Mouse (Mus musculus): ENCODE data around the gene Rab6b. TPM values are rescaled to one million over a fixed set of nuclear protein-coding genes. Genes with fewer than 3 reads are reported as not detected.
"Not testable (repeated sequence)": the region's sequence is repeated elsewhere in the genome, so short reads cannot be mapped to it uniquely, and the experiment has no call there.

Gene Rab6b
- polyA plus RNA-seq, 1 experiment from 2014 or later = 1.7 TPM

DNA sequence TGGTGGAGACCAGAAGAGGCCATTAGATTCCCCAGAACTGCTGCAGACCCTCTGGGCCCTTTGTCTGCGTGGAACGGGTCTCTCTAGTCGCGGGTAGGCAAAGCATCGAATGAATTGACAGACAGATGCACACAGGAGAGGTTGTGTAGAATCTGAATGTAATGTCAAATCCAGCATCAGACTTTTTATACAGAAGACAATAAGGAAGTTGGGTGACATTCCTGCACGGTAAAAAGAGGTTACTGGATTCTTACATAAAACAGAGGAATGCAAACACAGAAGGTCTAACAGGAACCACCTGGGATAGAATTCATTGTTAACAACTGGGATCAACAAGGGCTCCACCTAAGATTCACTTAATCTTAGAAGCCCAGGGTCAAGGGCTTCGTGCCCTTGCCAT lies 43.6 kb downstream of the Rab6b start:
- H3K9me3 ChIP-seq (replicated peaks; ENCODE audit: control insufficient read depth, low read length); H3K27ac ChIP-seq (ENCODE audit: low read depth, low read length); H3K4me1 ChIP-seq (ENCODE audit: control insufficient read depth, insufficient read depth, low read length); ATAC-seq (replicated peaks; ENCODE audit: insufficient number of reproducible peaks, low FRiP score, low TSS enrichment); H3K4me2 ChIP-seq; H3K36me3 ChIP-seq (ENCODE audit: control insufficient read depth, insufficient read depth, low read length); H3K4me3 ChIP-seq (ENCODE audit: low read depth, low read length); H3K9ac ChIP-seq (ENCODE audit: low read depth, low read length); H3K27me3 ChIP-seq (ENCODE audit: control insufficient read depth, insufficient read depth, low read length): not testable (repeated sequence)
- 85% methylated on average over 7 of the region's 7 CpGs for WGBS (ENCODE audit: insufficient replicate concordance)

DNA sequence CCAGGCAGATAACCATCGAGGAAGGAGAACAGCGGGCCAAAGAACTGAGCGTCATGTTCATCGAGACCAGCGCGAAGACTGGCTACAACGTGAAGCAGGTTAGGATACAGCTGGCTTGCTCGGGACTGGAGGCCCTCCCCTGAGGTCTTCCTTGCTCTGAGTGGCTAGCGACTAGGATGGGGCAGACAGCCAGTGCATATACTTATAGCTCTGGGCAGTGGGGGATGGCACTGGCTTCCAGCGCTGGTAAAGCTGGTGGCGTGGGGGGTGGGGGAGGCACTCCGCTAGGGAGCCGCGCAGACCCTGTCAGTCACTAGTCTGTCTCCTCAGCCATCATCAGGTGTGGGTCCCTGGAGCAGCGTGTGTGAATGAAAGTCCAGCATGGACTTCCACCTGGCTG lies 52.2 kb downstream of the Rab6b start:
- Histone ChIP-seq H3K4me1 (ENCODE audit: control insufficient read depth, insufficient read depth, low read length) (no peaks in the 10 kb centered on the region; the same call in 1 of the 2 replicates), H3K4me2 (no peak overlapping the region), H3K36me3 (ENCODE audit: control insufficient read depth, insufficient read depth, low read length) (no peaks in the 10 kb centered on the region), H3K4me3 (ENCODE audit: low read depth, low read length) (no peak overlapping the region), H3K9ac (ENCODE audit: low read depth, low read length) (no peak overlapping the region), H3K9me3 (replicated peaks; ENCODE audit: control insufficient read depth, low read length) (no peaks in the 10 kb centered on the region), H3K27me3 (ENCODE audit: control insufficient read depth, insufficient read depth, low read length) (no peaks in the 10 kb centered on the region), H3K27ac (ENCODE audit: low read depth, low read length) (no peak overlapping the region)
- 66% methylated on average over 15 of the region's 15 CpGs for WGBS (ENCODE audit: insufficient replicate concordance)
- ATAC-seq (replicated peaks; ENCODE audit: insufficient number of reproducible peaks, low FRiP score, low TSS enrichment) = no peak

DNA sequence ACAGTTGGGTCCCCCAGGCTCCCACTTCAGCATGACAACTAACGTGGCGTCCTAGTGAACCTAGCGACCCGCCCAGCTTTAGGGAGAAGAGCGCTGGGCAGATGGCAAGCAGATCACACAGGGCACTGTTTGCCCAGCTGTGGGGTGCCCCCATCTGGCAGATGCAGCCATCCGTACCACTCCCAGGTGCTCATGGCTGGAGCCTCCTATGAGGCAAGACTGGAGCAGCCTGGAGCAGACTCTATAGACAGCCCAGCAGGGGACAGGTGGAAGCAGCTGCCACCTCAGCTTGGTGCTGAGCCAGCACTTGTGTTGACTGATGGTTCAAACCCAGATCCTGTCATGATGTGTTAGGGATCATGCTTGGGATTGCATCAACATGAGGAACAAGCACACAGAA lies 56.5 kb downstream of the Rab6b start:
- Histone ChIP-seq H3K4me1 (ENCODE audit: control insufficient read depth, insufficient read depth, low read length) (no peaks in the 10 kb centered on the region; the same call in 1 of the 2 replicates), H3K4me3 (ENCODE audit: low read depth, low read length) (no peak overlapping the region), H3K36me3 (ENCODE audit: control insufficient read depth, insufficient read depth, low read length) (no peaks in the 10 kb centered on the region), H3K9me3 (replicated peaks; ENCODE audit: control insufficient read depth, low read length) (no peaks in the 10 kb centered on the region), H3K27me3 (ENCODE audit: control insufficient read depth, insufficient read depth, low read length) (no peaks in the 10 kb centered on the region), H3K4me2 (no peak overlapping the region), H3K27ac (ENCODE audit: low read depth, low read length) (no peak overlapping the region), H3K9ac (ENCODE audit: low read depth, low read length) (no peak overlapping the region)
- no peak for ATAC-seq (replicated peaks; ENCODE audit: insufficient number of reproducible peaks, low FRiP score, low TSS enrichment)
- WGBS (ENCODE audit: insufficient replicate concordance) = 76% methylated on average over 6 of the region's 6 CpGs

DNA sequence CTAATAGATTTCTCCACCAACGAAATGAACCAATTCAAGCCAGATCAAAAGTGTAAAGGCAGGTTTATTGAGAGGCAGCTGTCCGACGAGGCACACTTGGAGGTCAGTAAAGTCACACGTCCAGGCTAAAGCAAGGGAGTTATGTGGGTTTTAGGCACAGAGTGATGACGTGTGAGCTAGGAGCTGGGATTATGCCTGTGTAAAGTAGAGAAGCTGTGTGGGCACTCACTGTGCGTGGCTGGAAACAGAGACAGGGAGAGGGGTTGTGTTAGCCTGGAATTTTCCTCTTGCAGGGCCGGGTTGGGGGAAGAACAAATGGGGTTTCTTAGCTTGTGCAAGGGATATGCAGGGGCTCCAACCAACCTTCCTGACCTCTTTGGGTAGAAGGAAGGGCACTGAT lies 57.2 kb downstream of the Rab6b start:
- no peaks in the 10 kb centered on the region; the same call in 1 of the 2 replicates for H3K4me1 ChIP-seq (ENCODE audit: control insufficient read depth, insufficient read depth, low read length)
- H3K4me2 ChIP-seq = no peak overlapping the region
- ATAC-seq (replicated peaks; ENCODE audit: insufficient number of reproducible peaks, low FRiP score, low TSS enrichment) = no peak; the same call in 1 of the 2 replicates
- no peak overlapping the region for H3K4me3 ChIP-seq (ENCODE audit: low read depth, low read length)
- no peaks in the 10 kb centered on the region for H3K36me3 ChIP-seq (ENCODE audit: control insufficient read depth, insufficient read depth, low read length)
- no peaks in the 10 kb centered on the region for H3K9me3 ChIP-seq (replicated peaks; ENCODE audit: control insufficient read depth, low read length)
- H3K27ac ChIP-seq (ENCODE audit: low read depth, low read length) = no peak overlapping the region
- 47% methylated on average over 7 of the region's 7 CpGs for WGBS (ENCODE audit: insufficient replicate concordance)
- no peaks in the 10 kb centered on the region for H3K27me3 ChIP-seq (ENCODE audit: control insufficient read depth, insufficient read depth, low read length)
- H3K9ac ChIP-seq (ENCODE audit: low read depth, low read length) = no peak overlapping the region

DNA sequence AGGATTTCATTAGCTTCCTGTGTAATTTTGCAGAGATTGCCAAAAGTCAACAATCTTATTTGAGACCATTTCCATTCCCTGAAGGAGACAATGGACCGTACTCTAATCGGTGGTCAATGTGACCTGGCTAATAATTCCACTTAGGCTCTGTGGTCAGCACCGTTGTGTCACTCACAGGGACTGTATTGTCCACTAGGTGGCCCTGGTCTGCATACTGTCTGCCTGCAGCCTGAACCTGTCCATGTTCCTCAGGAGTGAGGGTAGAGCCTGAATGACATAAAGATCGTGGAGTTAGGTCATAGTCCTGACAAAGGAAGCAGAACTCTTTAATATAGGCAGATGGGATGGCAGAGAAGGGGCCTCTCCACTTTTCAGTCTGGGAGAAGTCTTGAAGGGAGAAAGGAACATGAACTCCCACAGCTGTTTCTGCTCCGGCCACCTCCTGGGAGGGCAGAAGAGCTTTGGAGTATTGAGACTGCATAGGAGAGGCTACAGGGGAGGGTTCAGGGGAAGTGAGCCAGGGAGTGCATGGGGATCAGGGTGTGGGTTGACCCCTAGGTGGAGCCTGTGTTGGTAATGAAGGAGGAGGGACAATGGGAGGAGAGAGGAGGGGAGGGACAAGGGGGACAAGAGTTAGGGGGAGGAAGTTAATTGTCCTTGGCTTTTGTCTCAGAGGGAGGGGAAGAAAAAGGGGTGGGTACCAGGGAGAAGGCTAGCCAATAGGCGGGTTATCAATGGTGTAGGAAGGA lies 63.4 kb downstream of the Rab6b start:
- 62% methylated on average over 6 of the region's 6 CpGs for WGBS (ENCODE audit: insufficient replicate concordance)
- H3K9me3 ChIP-seq (replicated peaks; ENCODE audit: control insufficient read depth, low read length) = no peaks in the 10 kb centered on the region
- no peak overlapping the region for H3K9ac ChIP-seq (ENCODE audit: low read depth, low read length)
- 0 out of 2 replicates have a peak, but pooled peaks cover 2% of the 10 kb centered on the region for H3K4me1 ChIP-seq (ENCODE audit: control insufficient read depth, insufficient read depth, low read length)
- H3K4me2 ChIP-seq = no peak overlapping the region
- H3K27me3 ChIP-seq (ENCODE audit: control insufficient read depth, insufficient read depth, low read length) = no peaks in the 10 kb centered on the region
- H3K4me3 ChIP-seq (ENCODE audit: low read depth, low read length) = no peak overlapping the region
- H3K36me3 ChIP-seq (ENCODE audit: control insufficient read depth, insufficient read depth, low read length) = no peaks in the 10 kb centered on the region
- H3K27ac ChIP-seq (ENCODE audit: low read depth, low read length) = no peak overlapping the region
- no peak for ATAC-seq (replicated peaks; ENCODE audit: insufficient number of reproducible peaks, low FRiP score, low TSS enrichment)

DNA sequence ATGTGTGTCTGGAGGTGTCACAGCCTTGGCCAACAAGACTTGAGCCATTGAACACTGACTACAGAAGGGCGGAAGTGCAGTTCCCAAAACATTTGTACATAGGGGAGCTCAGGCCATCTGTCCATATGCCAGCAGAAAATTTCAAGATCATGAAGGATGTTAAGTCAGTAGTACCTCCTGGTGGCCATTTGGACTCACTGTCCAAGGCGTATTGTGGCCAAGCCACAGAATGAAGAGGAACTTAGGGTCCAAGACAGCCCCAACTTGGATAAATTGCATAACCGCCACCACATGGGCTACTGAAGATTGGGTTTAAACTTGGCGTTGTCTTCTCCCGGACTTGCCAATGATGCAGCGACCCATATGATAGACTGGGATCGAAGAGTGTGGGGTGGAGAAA lies 64.1 kb downstream of the Rab6b start:
- peaks cover 8% of the 10 kb centered on the region; the same call in 1 of the 2 replicates for H3K4me1 ChIP-seq (ENCODE audit: control insufficient read depth, insufficient read depth, low read length)
- WGBS (ENCODE audit: insufficient replicate concordance) = 86% methylated on average over 7 of the region's 7 CpGs
- no peaks in the 10 kb centered on the region for H3K27me3 ChIP-seq (ENCODE audit: control insufficient read depth, insufficient read depth, low read length)
- no peak for ATAC-seq (replicated peaks; ENCODE audit: insufficient number of reproducible peaks, low FRiP score, low TSS enrichment)
- no peak overlapping the region for H3K4me2 ChIP-seq
- H3K36me3 ChIP-seq (ENCODE audit: control insufficient read depth, insufficient read depth, low read length) = no peaks in the 10 kb centered on the region
- H3K9ac ChIP-seq (ENCODE audit: low read depth, low read length) = no peak overlapping the region
- no peak overlapping the region for H3K4me3 ChIP-seq (ENCODE audit: low read depth, low read length)
- H3K9me3 ChIP-seq (replicated peaks; ENCODE audit: control insufficient read depth, low read length) = no peaks in the 10 kb centered on the region
- H3K27ac ChIP-seq (ENCODE audit: low read depth, low read length) = no peak overlapping the region

DNA sequence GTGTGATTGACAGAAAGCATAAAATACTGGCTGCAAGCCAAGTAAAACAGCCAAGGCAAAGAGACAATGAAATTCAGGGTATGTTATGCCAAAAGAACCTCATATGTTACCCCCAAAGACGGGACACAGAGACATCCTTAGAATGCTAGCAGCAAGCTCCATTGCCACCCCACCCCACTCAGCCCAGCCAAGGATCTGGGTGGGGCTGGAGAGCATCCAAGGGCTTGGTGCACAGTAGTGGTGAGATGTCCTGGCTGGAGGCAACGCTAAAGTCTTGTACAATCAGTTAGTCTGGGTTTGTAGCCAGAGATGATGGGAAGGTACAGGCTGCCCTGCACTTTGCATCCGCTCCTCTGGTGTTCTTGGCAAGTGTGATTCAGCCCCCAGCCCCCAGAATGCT lies 68.7 kb downstream of the Rab6b start:
- Histone ChIP-seq H3K36me3 (ENCODE audit: control insufficient read depth, insufficient read depth, low read length) (no peaks in the 10 kb centered on the region), H3K4me2 (peak overlapping the region; percentile 68), H3K9me3 (replicated peaks; ENCODE audit: control insufficient read depth, low read length) (no peaks in the 10 kb centered on the region), H3K4me3 (ENCODE audit: low read depth, low read length) (peak overlapping the region; percentile 43), H3K9ac (ENCODE audit: low read depth, low read length) (peak overlapping the region; percentile 68), H3K27ac (ENCODE audit: low read depth, low read length) (no peak overlapping the region), H3K4me1 (ENCODE audit: control insufficient read depth, insufficient read depth, low read length) (peaks cover 8% of the 10 kb centered on the region; the same call in 1 of the 2 replicates), H3K27me3 (ENCODE audit: control insufficient read depth, insufficient read depth, low read length) (no peaks in the 10 kb centered on the region)
- no peak for ATAC-seq (replicated peaks; ENCODE audit: insufficient number of reproducible peaks, low FRiP score, low TSS enrichment)
- WGBS (ENCODE audit: insufficient replicate concordance) = 58% methylated on average over 3 of the region's 3 CpGs

DNA sequence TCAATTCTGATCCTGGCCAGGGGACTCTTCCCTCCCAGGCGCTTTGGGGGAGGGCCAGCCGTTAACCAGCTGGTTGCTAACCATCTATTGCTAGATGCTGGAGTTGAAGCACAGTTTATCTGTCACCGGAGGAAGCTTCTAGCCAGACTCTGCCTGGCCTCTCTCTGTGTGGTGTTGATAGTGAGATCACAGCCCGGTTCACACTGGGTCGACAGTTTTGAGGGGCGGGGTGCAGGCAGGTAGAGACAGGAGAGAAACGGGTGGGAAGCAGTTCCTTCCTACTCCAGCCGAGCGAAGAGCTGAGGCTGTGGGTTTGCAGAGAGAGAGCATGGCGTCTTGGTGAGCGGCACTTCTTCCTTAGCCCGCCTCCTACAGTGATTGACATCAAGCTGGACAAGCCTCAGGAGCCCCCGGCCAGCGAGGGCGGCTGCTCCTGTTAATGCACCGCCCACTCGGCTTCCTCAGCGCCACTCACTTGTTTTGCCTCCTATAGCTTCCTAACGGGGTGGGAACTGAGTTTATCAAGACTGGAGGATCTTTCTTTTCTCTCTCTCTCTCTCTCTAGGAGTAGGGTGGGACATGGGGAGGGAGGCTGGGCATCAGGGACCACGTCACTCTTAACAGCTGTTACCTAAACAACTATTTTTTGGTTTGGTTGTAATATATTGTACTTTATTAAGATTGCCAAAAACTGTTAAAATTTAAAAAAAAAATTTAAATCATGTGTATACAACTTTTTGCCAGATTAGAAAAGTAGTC lies 69.4 kb downstream of the Rab6b start:
- WGBS (ENCODE audit: insufficient replicate concordance) = 1% methylated on average over 20 of the region's 20 CpGs
- H3K36me3 ChIP-seq (ENCODE audit: control insufficient read depth, insufficient read depth, low read length) = no peaks in the 10 kb centered on the region
- peak overlapping the region; percentile 68 for H3K4me2 ChIP-seq
- H3K4me1 ChIP-seq (ENCODE audit: control insufficient read depth, insufficient read depth, low read length) = peaks cover 8% of the 10 kb centered on the region; the same call in 1 of the 2 replicates
- peak overlapping the region; percentile 23 for H3K27ac ChIP-seq (ENCODE audit: low read depth, low read length)
- peak overlapping the region; percentile 43 for H3K4me3 ChIP-seq (ENCODE audit: low read depth, low read length)
- peak; percentile 90 for ATAC-seq (replicated peaks; ENCODE audit: insufficient number of reproducible peaks, low FRiP score, low TSS enrichment)
- no peaks in the 10 kb centered on the region for H3K27me3 ChIP-seq (ENCODE audit: control insufficient read depth, insufficient read depth, low read length)
- peak overlapping the region; percentile 68 for H3K9ac ChIP-seq (ENCODE audit: low read depth, low read length)
- no peaks in the 10 kb centered on the region for H3K9me3 ChIP-seq (replicated peaks; ENCODE audit: control insufficient read depth, low read length)

All from heart, embryonic 11.5 days (tissue).